ENCODE assay signal across 9 mouse cellular contexts in the genomic region with DNA sequence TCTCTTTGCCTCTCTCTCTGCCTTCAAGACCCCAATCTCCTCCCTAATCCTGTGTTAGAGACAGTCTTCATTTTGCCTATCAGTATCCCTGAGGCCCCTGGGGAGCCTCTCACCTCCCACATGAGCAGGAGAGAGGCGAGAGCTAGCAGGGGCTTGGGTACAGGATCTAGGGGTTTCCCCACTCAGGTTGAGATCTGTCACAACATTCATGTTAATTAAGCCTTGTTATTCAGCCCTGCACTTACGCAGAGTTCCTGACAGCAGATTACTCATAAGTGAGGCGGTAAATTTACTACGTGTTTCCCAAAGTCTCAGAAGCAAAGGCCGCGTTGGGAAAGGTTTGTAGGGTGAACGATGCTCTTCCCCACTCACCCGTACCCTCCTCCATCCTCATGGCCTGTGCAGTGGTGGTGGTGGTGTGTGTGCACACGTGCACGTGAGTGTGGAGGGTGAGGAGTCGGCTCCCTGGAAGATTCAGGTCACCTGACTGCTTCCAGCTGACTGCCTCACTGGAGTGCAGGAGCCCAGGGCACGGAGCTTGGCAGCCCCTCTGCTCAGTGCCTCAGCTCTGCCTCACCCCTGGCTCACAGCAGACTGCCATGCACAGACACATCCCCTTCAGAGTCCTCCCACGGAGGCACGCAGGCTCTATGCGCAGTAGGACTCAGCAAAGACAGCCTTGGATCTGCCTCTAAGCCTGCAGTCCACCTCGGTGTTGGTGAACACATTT. TPM values are rescaled to one million over a fixed set of nuclear protein-coding genes. Genes with fewer than 3 reads are reported as not detected.
DNase-seq lines count a peak whose midpoint lies in the region; ATAC-seq lines count a peak whose summit lies in the region.
"Had no signal": no experiment of that assay in that cellular context is flagged by ENCODE, and none has a peak within 500 bp of the region (broad histone marks: within the 10 kb centered on the region; RNA-seq: fewer than 3 reads in every experiment).

No protein-coding gene starts in this region.

- H3K4me2 ChIP-seq in heart, embryonic 15.5 days, result no peak overlapping the region
- H3K4me2 ChIP-seq in forebrain, embryonic 11.5 days (ENCODE audit: low read depth, low read length, severe bottlenecking), result no peak overlapping the region
- H3K4me2 ChIP-seq in midbrain, embryonic 11.5 days, result no peak overlapping the region

- no peak for DNase-seq in heart, adult 18-20 months
- no peak for DNase-seq in forebrain, embryonic 11.5 days (ENCODE audit: low spot score)
- peak; percentile 19 for DNase-seq in midbrain, embryonic 11.5 days (ENCODE audit: low spot score, missing footprints)
- no peak for DNase-seq in spleen, adult 12 weeks (ENCODE audit: low spot score)
- DNase-seq in spleen, postnatal 4 days (ENCODE audit: low spot score in 2 of 2), result no peak
- DNase-seq: heart, adult 11 months had no signal

- H3K4me1 ChIP-seq in heart, embryonic 15.5 days (replicated peaks), result peaks cover 17% of the 10 kb centered on the region
- H3K4me1 ChIP-seq in forebrain, embryonic 11.5 days (replicated peaks; ENCODE audit: control insufficient read depth, insufficient read depth, low read length), result peaks cover 37% of the 10 kb centered on the region
- H3K4me1 ChIP-seq in midbrain, embryonic 11.5 days (ENCODE audit: control insufficient read depth, insufficient read depth, low read length), result peaks cover 33% of the 10 kb centered on the region

- no peaks in the 10 kb centered on the region for H3K36me3 ChIP-seq in heart, embryonic 15.5 days
- no peaks in the 10 kb centered on the region for H3K36me3 ChIP-seq in forebrain, embryonic 11.5 days (ENCODE audit: control insufficient read depth, insufficient read depth, low read length)
- H3K36me3 ChIP-seq in midbrain, embryonic 11.5 days (ENCODE audit: control insufficient read depth, insufficient read depth, low read length), result no peaks in the 10 kb centered on the region

- no peaks in the 10 kb centered on the region for H3K9me3 ChIP-seq in heart, embryonic 15.5 days (replicated peaks)
- H3K9me3 ChIP-seq in forebrain, embryonic 11.5 days (ENCODE audit: control insufficient read depth, low read length), result no peaks in the 10 kb centered on the region
- H3K9me3 ChIP-seq in midbrain, embryonic 11.5 days (ENCODE audit: control insufficient read depth, low read length), result no peaks in the 10 kb centered on the region

- no peak overlapping the region for H3K27ac ChIP-seq in heart, embryonic 15.5 days
- H3K27ac ChIP-seq in forebrain, embryonic 11.5 days (ENCODE audit: low read depth, low read length), result peak overlapping the region; percentile 12; the same call in 1 of the 2 replicates
- no peak overlapping the region for H3K27ac ChIP-seq in midbrain, embryonic 11.5 days (ENCODE audit: low read depth, low read length)

- peaks cover 17% of the 10 kb centered on the region; the same call in 1 of the 2 replicates for H3K27me3 ChIP-seq in heart, embryonic 15.5 days
- H3K27me3 ChIP-seq in forebrain, embryonic 11.5 days (ENCODE audit: control insufficient read depth, insufficient read depth, low read length), result no peaks in the 10 kb centered on the region
- no peaks in the 10 kb centered on the region for H3K27me3 ChIP-seq in midbrain, embryonic 11.5 days (ENCODE audit: control insufficient read depth, insufficient read depth, low read length)

- peak; percentile 16; the same call in 1 of the 2 replicates for ATAC-seq in heart, embryonic 15.5 days (replicated peaks; ENCODE audit: insufficient number of reproducible peaks, insufficient read depth, low FRiP score, low read depth)
- ATAC-seq in CD4-positive, CD25-positive, alpha-beta regulatory T cell, adult 4 months, result peak; percentile 90
- 0 out of 2 replicates have a peak, but pooled peaks have one; percentile 11 for ATAC-seq in forebrain, embryonic 11.5 days (replicated peaks; ENCODE audit: low FRiP score)
- ATAC-seq in midbrain, embryonic 11.5 days (ENCODE audit: low FRiP score), result no peak
- no peak for ATAC-seq in megakaryocyte-erythroid progenitor cell, adult 5-6 weeks (replicated peaks; ENCODE audit: low FRiP score, low TSS enrichment, poor library complexity, severe bottlenecking)

- no peak overlapping the region for H3K9ac ChIP-seq in heart, embryonic 15.5 days
- H3K9ac ChIP-seq in forebrain, embryonic 11.5 days (ENCODE audit: low read length), result no peak overlapping the region
- H3K9ac ChIP-seq in midbrain, embryonic 11.5 days (ENCODE audit: low read length), result no peak overlapping the region

- H3K4me3 ChIP-seq in heart, embryonic 15.5 days, result no peak overlapping the region
- no peak overlapping the region for H3K4me3 ChIP-seq in forebrain, embryonic 11.5 days (ENCODE audit: low read depth, low read length)
- no peak overlapping the region for H3K4me3 ChIP-seq in midbrain, embryonic 11.5 days (ENCODE audit: low read depth, low read length)

- WGBS in heart, embryonic 15.5 days, result 64% methylated on average over 16 of the region's 16 CpGs
- WGBS in forebrain, embryonic 11.5 days, result 72% methylated on average over 16 of the region's 16 CpGs
- WGBS in midbrain, embryonic 11.5 days, result 78% methylated on average over 16 of the region's 16 CpGs

RNA-seq across cellular contexts. Expression of gene Lrp8, which starts 18.1 kb away (rescaled TPM):
- polyA plus RNA-seq in heart, embryonic 15.5 days (2015; fragmentation: Nextera tagmentation; extraction: Ambion mirVana), result 0.48 and 1.6 TPM in 2 replicates
- 1 to 10 TPM in 1 of 2 experiments, under 1 TPM in 1; 0.72 to 1.1 TPM for total RNA-seq in heart, adult 18-20 months (2021)
- under 1 TPM; 0.94 to 0.96 TPM for polyA plus RNA-seq in CD4-positive, CD25-positive, alpha-beta regulatory T cell, adult 4 months (2017; shearing (Covaris generic))
- polyA plus RNA-seq in forebrain, embryonic 11.5 days (2014; fragmentation: Nextera tagmentation; extraction: Ambion mirVana), result 33.9 and 36.6 TPM in 2 replicates
- polyA plus RNA-seq in midbrain, embryonic 11.5 days (2014; fragmentation: Nextera tagmentation; extraction: Ambion mirVana), result 21.3 and 21.4 TPM in 2 replicates
- total RNA-seq in megakaryocyte-erythroid progenitor cell, adult 5-6 weeks (2014; fragmentation: Nextera tagmentation), result 7.4 and 10.9 TPM in 2 replicates
- 4.9 and 5.6 TPM in 2 replicates for total RNA-seq in megakaryocyte-erythroid progenitor cell, adult 5-6 weeks (2017)

RNA-seq across cellular contexts. Expression of gene Magoh, which starts 59.4 kb away (rescaled TPM):
- polyA plus RNA-seq in heart, embryonic 15.5 days (2015; fragmentation: Nextera tagmentation; extraction: Ambion mirVana), result 84.3 and 88.9 TPM in 2 replicates
- 10 to 100 TPM; 43.6 to 46.4 TPM for total RNA-seq in heart, adult 18-20 months (2021)
- 100 to 1,000 TPM; 109 to 118 TPM for polyA plus RNA-seq in CD4-positive, CD25-positive, alpha-beta regulatory T cell, adult 4 months (2017; shearing (Covaris generic))
- polyA plus RNA-seq in forebrain, embryonic 11.5 days (2014; fragmentation: Nextera tagmentation; extraction: Ambion mirVana), result 214 and 246 TPM in 2 replicates
- polyA plus RNA-seq in midbrain, embryonic 11.5 days (2014; fragmentation: Nextera tagmentation; extraction: Ambion mirVana), result 268 and 272 TPM in 2 replicates
- total RNA-seq in megakaryocyte-erythroid progenitor cell, adult 5-6 weeks (2014; fragmentation: Nextera tagmentation), result 256 and 308 TPM in 2 replicates
- 300 and 428 TPM in 2 replicates for total RNA-seq in megakaryocyte-erythroid progenitor cell, adult 5-6 weeks (2017)

Comparison
In these comparisons a context has a peak if more than half of its experiments do, and no peak if none do; other contexts are left out.
1. ATAC-seq: peak in heart, embryonic 15.5 days (single experiment), CD4-positive, CD25-positive, alpha-beta regulatory T cell, adult 4 months (single experiment) and forebrain, embryonic 11.5 days (single experiment); none in midbrain, embryonic 11.5 days (single experiment) and megakaryocyte-erythroid progenitor cell, adult 5-6 weeks (single experiment).